Mouse (Mus musculus) hindbrain, embryonic 11.5 days (tissue): ENCODE measurements around the gene Selenop. TPM values are rescaled to one million over a fixed set of nuclear protein-coding genes. Genes with fewer than 3 reads are reported as not detected.
"Not testable (repeated sequence)": the region's sequence is repeated elsewhere in the genome, so short reads cannot be mapped to it uniquely, and the experiment has no call there.

Source experiments
- ATAC-seq: fragments of 200-750 bp; cut with Nextera tagmentation; 2 replicates; pipeline ENCODE4 v1.8.0; 2017; ENCODE audit warnings: mild to moderate bottlenecking, moderate TSS enrichment, moderate library complexity; ENCODE audit not compliant: low FRiP score
- DNase-seq: peaks from one replicate; pipeline ENCODE4 v3.0.0-alpha.2; 2015; ENCODE audit warnings: low spot score
- H3K27ac ChIP-seq: fragments of 300-500 bp; sonication (generic); 2 replicates; pipeline ENCODE4 v1.5.1; 2014; ENCODE audit warnings: mild to moderate bottlenecking, low read depth, low read length
- H3K27me3 ChIP-seq: fragments of 300-500 bp; sonication (generic); 2 replicates; pipeline ENCODE4 v1.6.1; 2014; ENCODE audit warnings: mild to moderate bottlenecking, low read length, moderate library complexity, mixed read lengths; ENCODE audit not compliant: control insufficient read depth, insufficient read depth
- H3K36me3 ChIP-seq: fragments of 300-500 bp; sonication (generic); 2 replicates; pipeline ENCODE4 v1.6.1; 2014; ENCODE audit warnings: mild to moderate bottlenecking, low read length, moderate library complexity, mixed read lengths; ENCODE audit not compliant: control insufficient read depth, insufficient read depth
- H3K4me1 ChIP-seq: fragments of 300-500 bp; sonication (generic); replicated peaks from 2 replicates; pipeline ENCODE4 v1.6.1; 2014; ENCODE audit warnings: low read length, mixed read lengths; ENCODE audit not compliant: control insufficient read depth, insufficient read depth
- H3K4me2 ChIP-seq: fragments of 300-500 bp; sonication (generic); replicated peaks from 2 replicates; pipeline ENCODE4 v1.6.1; 2014; ENCODE audit warnings: mild to moderate bottlenecking, low read depth, low read length
- H3K4me3 ChIP-seq: fragments of 300-500 bp; sonication (generic); 2 replicates; pipeline ENCODE4 v1.5.1; 2014; ENCODE audit warnings: low read depth, low read length
- H3K9ac ChIP-seq: fragments of 300-500 bp; sonication (generic); 2 replicates; pipeline ENCODE4 v1.6.1; 2014; ENCODE audit warnings: low read depth, low read length
- H3K9me3 ChIP-seq: fragments of 300-500 bp; sonication (generic); 2 replicates; pipeline ENCODE4 v1.6.1; 2016; ENCODE audit warnings: low read length; ENCODE audit not compliant: control insufficient read depth
- WGBS: fragments of 180-500 bp; shearing (Covaris S2); extraction: QIAGEN DNeasy Blood & Tissue Kit; methylation state at CpG from one replicate; pipeline ENCODE4 v1.1.7; 2014; 5-methylcytosine and 5-hydroxymethylcytosine counted together
- polyA plus RNA-seq: library from polyadenylated mRNA; unstranded; fragments of >200 nt; fragmentation: Nextera tagmentation; extraction: Ambion mirVana; gene quantifications from 2 replicates; pipeline ENCODE4 v1.2.1, GENCODE M21; 2014

Gene Selenop
- 92.2 and 99.4 TPM in 2 replicates for polyA plus RNA-seq

GRCm38 (mm10) chr15:3268247-3268646 lies at the start of gene Selenop:
Gene Selenop, plus strand, starts transcription at chr15:3268547.
- H3K27ac ChIP-seq, result no peak within 1 kb of the TSS
- H3K4me1 ChIP-seq, result no peaks in the 10 kb centered on the region
- no peak within 1 kb of the TSS for H3K9ac ChIP-seq
- 86% methylated on average over 6 of the region's 6 CpGs for WGBS
- DNase-seq, result no peak
- H3K4me2 ChIP-seq, result no peak within 1 kb of the TSS
- H3K4me3 ChIP-seq, result no peak within 1 kb of the TSS
- no peaks in the 10 kb centered on the region for H3K9me3 ChIP-seq
- no peaks in the 10 kb centered on the region for H3K36me3 ChIP-seq
- no peak for ATAC-seq
- H3K27me3 ChIP-seq, result no peaks in the 10 kb centered on the region

GRCm38 (mm10) chr15:3218668-3219067 lies 49.7 kb upstream of the Selenop start:
- not testable (repeated sequence) for H3K4me2 ChIP-seq, H3K9me3 ChIP-seq, H3K36me3 ChIP-seq, ATAC-seq, H3K27me3 ChIP-seq, H3K4me1 ChIP-seq, H3K9ac ChIP-seq, H3K27ac ChIP-seq, H3K4me3 ChIP-seq, DNase-seq
- 99% methylated on average over 4 of the region's 4 CpGs for WGBS

GRCm38 (mm10) chr15:3222803-3223437 lies 45.4 kb upstream of the Selenop start:
- H3K27ac ChIP-seq, result no peak overlapping the region
- no peak overlapping the region for H3K4me3 ChIP-seq
- H3K4me1 ChIP-seq, result no peaks in the 10 kb centered on the region
- no peaks in the 10 kb centered on the region for H3K36me3 ChIP-seq
- H3K9me3 ChIP-seq, result no peaks in the 10 kb centered on the region
- DNase-seq, result no peak
- ATAC-seq, result no peak
- 89% methylated on average over 5 of the region's 5 CpGs for WGBS
- no peak overlapping the region for H3K4me2 ChIP-seq
- no peak overlapping the region for H3K9ac ChIP-seq
- H3K27me3 ChIP-seq, result no peaks in the 10 kb centered on the region

GRCm38 (mm10) chr15:3226573-3226972 lies 41.8 kb upstream of the Selenop start:
- H3K4me3 ChIP-seq, result no peak overlapping the region
- H3K27me3 ChIP-seq, result no peaks in the 10 kb centered on the region
- H3K4me1 ChIP-seq, result no peaks in the 10 kb centered on the region
- no peak overlapping the region for H3K27ac ChIP-seq
- H3K36me3 ChIP-seq, result no peaks in the 10 kb centered on the region
- H3K9ac ChIP-seq, result no peak overlapping the region
- ATAC-seq (no peak), DNase-seq (no peak)
- 77% methylated on average over 3 of the region's 3 CpGs for WGBS
- H3K9me3 ChIP-seq, result no peaks in the 10 kb centered on the region
- no peak overlapping the region for H3K4me2 ChIP-seq

- Histone ChIP-seq H3K4me2 (no peak overlapping the region), H3K4me1 (no peaks in the 10 kb centered on the region), H3K4me3 (no peak overlapping the region), H3K27ac (no peak overlapping the region), H3K9ac (no peak overlapping the region), H3K27me3 (no peaks in the 10 kb centered on the region), H3K9me3 (no peaks in the 10 kb centered on the region), H3K36me3 (no peaks in the 10 kb centered on the region)
- ATAC-seq (no peak), DNase-seq (no peak)
- WGBS, result 86% methylated on average over 2 of the region's 2 CpGs
Measured at GRCm38 (mm10) chr15:3228185-3228584, 40.2 kb upstream of the Selenop start.

GRCm38 (mm10) chr15:3228990-3229389 lies 39.4 kb upstream of the Selenop start:
- no peaks in the 10 kb centered on the region for H3K27me3 ChIP-seq

GRCm38 (mm10) chr15:3231004-3231403 lies 37.3 kb upstream of the Selenop start:
- ATAC-seq (no peak), DNase-seq (no peak)
- WGBS, result 89% methylated on average over 4 of the region's 4 CpGs
- Histone ChIP-seq H3K27ac (no peak overlapping the region), H3K27me3 (no peaks in the 10 kb centered on the region), H3K9ac (no peak overlapping the region), H3K4me1 (no peaks in the 10 kb centered on the region), H3K4me3 (no peak overlapping the region), H3K4me2 (no peak overlapping the region), H3K9me3 (no peaks in the 10 kb centered on the region), H3K36me3 (no peaks in the 10 kb centered on the region)

More at GRCm38 (mm10) chr15:3228990-3229389, 39.4 kb upstream of the Selenop start:
- Histone ChIP-seq H3K4me2 (no peak overlapping the region), H3K36me3 (no peaks in the 10 kb centered on the region), H3K4me1 (no peaks in the 10 kb centered on the region), H3K27ac (no peak overlapping the region), H3K9me3 (no peaks in the 10 kb centered on the region), H3K4me3 (no peak overlapping the region), H3K9ac (no peak overlapping the region)
- no peak for DNase-seq
- 90% methylated on average over 6 of the region's 6 CpGs for WGBS
- no peak for ATAC-seq

- H3K9me3 ChIP-seq, result no peaks in the 10 kb centered on the region
- no peak overlapping the region for H3K27ac ChIP-seq
- ATAC-seq (peak; percentile 65), DNase-seq (peak; percentile 39)
- no peak overlapping the region for H3K4me2 ChIP-seq
- no peaks in the 10 kb centered on the region for H3K27me3 ChIP-seq
- no peak overlapping the region for H3K4me3 ChIP-seq
- no peaks in the 10 kb centered on the region for H3K36me3 ChIP-seq
- H3K9ac ChIP-seq, result no peak overlapping the region
- WGBS, result 19% methylated on average over 9 of the region's 9 CpGs
- H3K4me1 ChIP-seq, result no peaks in the 10 kb centered on the region
Measured at GRCm38 (mm10) chr15:3232168-3232835, 36.0 kb upstream of the Selenop start.
